Mouse (Mus musculus) stomach, embryonic 14.5 days (tissue): ENCODE results near the gene Ak2. TPM values are rescaled to one million over a fixed set of nuclear protein-coding genes. Genes with fewer than 3 reads are reported as not detected.

ENCODE experiments used
- ATAC-seq: fragments of 200-750 bp; cut with Nextera tagmentation; 2 replicates; pipeline ENCODE4 v1.8.0; 2017; ENCODE audit warnings: low read depth, moderate TSS enrichment; ENCODE audit not compliant: insufficient number of reproducible peaks, insufficient read depth, low FRiP score
- H3K27ac ChIP-seq: fragments of 300-500 bp; sonication (generic); 2 replicates; pipeline ENCODE4 v1.5.1; 2014; ENCODE audit warnings: mild to moderate bottlenecking, low read length, moderate library complexity, mixed read lengths
- H3K27me3 ChIP-seq: fragments of 300-500 bp; sonication (generic); 2 replicates; pipeline ENCODE4 v1.6.1; 2014; ENCODE audit warnings: low read length, control low read depth, mixed read lengths; ENCODE audit not compliant: control insufficient read depth, insufficient read depth
- H3K36me3 ChIP-seq: fragments of 300-500 bp; sonication (generic); 2 replicates; pipeline ENCODE4 v1.6.1; 2014; ENCODE audit warnings: mild to moderate bottlenecking, control low read depth, low read length, moderate library complexity, mixed read lengths; ENCODE audit not compliant: control insufficient read depth, insufficient read depth
- H3K4me1 ChIP-seq: fragments of 300-500 bp; sonication (generic); 2 replicates; pipeline ENCODE4 v1.6.1; 2014; ENCODE audit warnings: low read length, control low read depth, mixed read lengths; ENCODE audit not compliant: control insufficient read depth, insufficient read depth
- H3K4me2 ChIP-seq: fragments of 300-500 bp; sonication (generic); replicated peaks from 2 replicates; pipeline ENCODE4 v1.6.1; 2014; ENCODE audit warnings: low read depth, low read length, control low read depth
- H3K4me3 ChIP-seq: fragments of 300-500 bp; sonication (generic); 2 replicates; pipeline ENCODE4 v1.5.1; 2014; ENCODE audit warnings: low read depth, low read length, control low read depth
- H3K9ac ChIP-seq: fragments of 300-500 bp; sonication (generic); replicated peaks from 2 replicates; pipeline ENCODE4 v1.6.1; 2014; ENCODE audit warnings: low read depth, mild to moderate bottlenecking, control low read depth, low read length, moderate library complexity, mixed read lengths
- H3K9me3 ChIP-seq: fragments of 300-500 bp; sonication (generic); 2 replicates; pipeline ENCODE4 v1.6.1; 2016; ENCODE audit warnings: low read depth, low read length, control low read depth; ENCODE audit not compliant: control insufficient read depth
- WGBS: fragments of 180-500 bp; shearing (Covaris S2); extraction: QIAGEN DNeasy Blood & Tissue Kit; methylation state at CpG from one replicate; pipeline ENCODE4 v1.1.7; 2014; 5-methylcytosine and 5-hydroxymethylcytosine counted together
- polyA plus RNA-seq: library from polyadenylated mRNA; unstranded; fragments of >200 nt; fragmentation: Nextera tagmentation; extraction: Ambion mirVana; gene quantifications from 2 replicates; pipeline ENCODE4 v1.2.1, GENCODE M21; 2014

The Ak2 gene
- polyA plus RNA-seq, 1 experiment from 2014 or later: 123 TPM

GRCm38 (mm10) chr4:128993025-128993662 lies 1.4 kb downstream of the Ak2 start:
- under 1% methylated on average over 49 of the region's 49 CpGs for WGBS
- Histone ChIP-seq H3K4me2 (peak overlapping the region; percentile 81), H3K27me3 (no peaks in the 10 kb centered on the region), H3K4me1 (peaks cover 24% of the 10 kb centered on the region), H3K27ac (peak overlapping the region; percentile 59; the same call in 1 of the 2 replicates), H3K4me3 (peak overlapping the region; percentile 87), H3K36me3 (no peaks in the 10 kb centered on the region), H3K9ac (peak overlapping the region; percentile 73), H3K9me3 (no peaks in the 10 kb centered on the region)
- peak; percentile 99 for ATAC-seq

GRCm38 (mm10) chr4:128993675-128994074 lies 1.9 kb downstream of the Ak2 start:
- peaks cover 25% of the 10 kb centered on the region for H3K4me1 ChIP-seq
- 1% methylated on average over 12 of the region's 12 CpGs for whole genome bisulfite sequencing

GRCm38 (mm10) chr4:128995238-128995637 lies 3.5 kb downstream of the Ak2 start:
- peaks cover 8% of the 10 kb centered on the region for H3K36me3 ChIP-seq
- H3K4me1 ChIP-seq: peaks cover 25% of the 10 kb centered on the region
- H3K4me2 ChIP-seq: no peak overlapping the region
- no peak for ATAC-seq
- no peak overlapping the region for H3K27ac ChIP-seq
- H3K9ac ChIP-seq: no peak overlapping the region
- WGBS: 79% methylated on average over 7 of the region's 7 CpGs
- no peaks in the 10 kb centered on the region for H3K9me3 ChIP-seq
- H3K4me3 ChIP-seq: no peak overlapping the region
- no peaks in the 10 kb centered on the region for H3K27me3 ChIP-seq

More at GRCm38 (mm10) chr4:128993675-128994074, 1.9 kb downstream of the Ak2 start:
- peak overlapping the region; percentile 73 for H3K9ac ChIP-seq
- H3K9me3 ChIP-seq: no peaks in the 10 kb centered on the region
- H3K36me3 ChIP-seq: no peaks in the 10 kb centered on the region
- no peaks in the 10 kb centered on the region for H3K27me3 ChIP-seq
- H3K4me2 ChIP-seq: peak overlapping the region; percentile 81
- H3K4me3 ChIP-seq: peak overlapping the region; percentile 87
- peak overlapping the region; percentile 59; the same call in 1 of the 2 replicates for H3K27ac ChIP-seq
- ATAC-seq: no peak

- Histone ChIP-seq H3K27ac (peak overlapping the region; percentile 15; the same call in 1 of the 2 replicates), H3K4me2 (no peak overlapping the region), H3K36me3 (peaks cover 19% of the 10 kb centered on the region), H3K4me1 (peaks cover 25% of the 10 kb centered on the region), H3K4me3 (no peak overlapping the region), H3K9me3 (no peaks in the 10 kb centered on the region), H3K9ac (no peak overlapping the region), H3K27me3 (no peaks in the 10 kb centered on the region)
- no peak for ATAC-seq
- 65% methylated on average over 8 of the region's 8 CpGs for WGBS
Observed at GRCm38 (mm10) chr4:128997258-128997657, 5.5 kb downstream of the Ak2 start.

DNA sequence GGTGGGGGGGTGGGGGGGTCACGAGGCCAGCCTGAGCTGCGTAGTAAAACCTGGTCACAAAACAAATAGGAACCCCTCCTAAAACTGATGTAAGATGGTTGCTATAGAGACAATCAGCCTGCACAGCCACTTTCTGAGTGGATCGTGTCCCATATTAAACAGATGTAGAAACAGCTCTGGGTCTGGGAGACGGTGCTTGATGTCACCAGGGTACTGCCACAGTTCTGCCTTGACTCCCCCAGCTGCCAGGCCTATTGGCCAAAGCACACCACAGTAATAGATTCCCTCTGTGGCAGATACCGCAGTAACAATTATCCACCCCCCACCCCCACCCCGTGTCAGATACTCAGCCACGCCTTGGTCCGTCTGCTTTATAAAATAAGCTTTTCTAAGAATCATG lies 6.6 kb downstream of the Ak2 start:
- Histone ChIP-seq H3K4me1 (peaks cover 25% of the 10 kb centered on the region), H3K36me3 (peaks cover 28% of the 10 kb centered on the region)
- WGBS: 75% methylated on average over 8 of the region's 8 CpGs

DNA sequence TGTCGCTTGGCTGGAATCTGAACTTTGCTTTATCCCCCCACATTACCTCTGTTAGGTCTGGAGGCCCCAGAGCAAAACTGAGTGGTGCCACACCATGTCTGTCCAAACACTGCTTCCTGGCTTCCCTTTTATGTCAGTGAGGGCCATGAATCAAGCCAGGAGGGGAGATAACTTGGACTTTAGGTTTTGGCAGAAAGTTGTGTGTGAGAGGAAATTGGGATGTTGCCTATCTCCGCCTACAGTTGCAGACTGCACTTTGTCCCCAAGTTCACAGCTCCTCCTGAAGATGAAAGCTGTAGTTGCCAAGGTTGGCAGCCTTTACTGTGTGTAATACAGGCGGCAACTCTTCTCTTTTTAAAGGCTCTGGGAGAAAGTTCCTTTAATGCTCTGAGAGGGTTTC lies 9.0 kb downstream of the Ak2 start:
- 86% methylated on average over 3 of the region's 3 CpGs for WGBS
- Histone ChIP-seq H3K4me1 (peaks cover 8% of the 10 kb centered on the region; the same call in 1 of the 2 replicates), H3K9me3 (no peaks in the 10 kb centered on the region), H3K4me2 (no peak overlapping the region), H3K9ac (no peak overlapping the region), H3K27me3 (no peaks in the 10 kb centered on the region), H3K4me3 (no peak overlapping the region), H3K27ac (no peak overlapping the region), H3K36me3 (peaks cover 35% of the 10 kb centered on the region)
- no peak for ATAC-seq

More for the DNA sequence above, 6.6 kb downstream of the Ak2 start:
- no peak overlapping the region for H3K9ac ChIP-seq
- H3K4me2 ChIP-seq: no peak overlapping the region
- H3K9me3 ChIP-seq: no peaks in the 10 kb centered on the region
- no peak overlapping the region for H3K27ac ChIP-seq
- no peaks in the 10 kb centered on the region for H3K27me3 ChIP-seq
- H3K4me3 ChIP-seq: no peak overlapping the region
- no peak for ATAC-seq

GRCm38 (mm10) chr4:129003720-129004119 lies 12.0 kb downstream of the Ak2 start:
- Histone ChIP-seq H3K4me2 (no peak overlapping the region), H3K27ac (no peak overlapping the region), H3K27me3 (no peaks in the 10 kb centered on the region), H3K4me1 (no peaks in the 10 kb centered on the region), H3K9me3 (no peaks in the 10 kb centered on the region), H3K36me3 (peaks cover 53% of the 10 kb centered on the region), H3K9ac (no peak overlapping the region), H3K4me3 (no peak overlapping the region)
- WGBS: 88% methylated on average over 8 of the region's 8 CpGs
- ATAC-seq: no peak

GRCm38 (mm10) chr4:129008006-129008519 lies 16.3 kb downstream of the Ak2 start:
- H3K4me1 ChIP-seq: no peaks in the 10 kb centered on the region
- no peak for ATAC-seq
- H3K36me3 ChIP-seq: peaks cover 37% of the 10 kb centered on the region
- no peak overlapping the region for H3K4me2 ChIP-seq
- H3K27me3 ChIP-seq: no peaks in the 10 kb centered on the region
- no peak overlapping the region for H3K27ac ChIP-seq
- no peak overlapping the region for H3K9ac ChIP-seq
- WGBS: 88% methylated on average over 12 of the region's 12 CpGs
- no peaks in the 10 kb centered on the region for H3K9me3 ChIP-seq
- no peak overlapping the region for H3K4me3 ChIP-seq
